Mouse (Mus musculus) urinary bladder, postnatal 36 days (tissue): ENCODE results near the gene Vkorc1.

Source experiments
- DNase-seq, 2 experiments: peaks; one replicate each; pipeline ENCODE4 v3.0.0; 2022; ENCODE audit warnings: low spot score in 2 of 2, mixed read lengths in 1 of 2

The Vkorc1 gene

DNA sequence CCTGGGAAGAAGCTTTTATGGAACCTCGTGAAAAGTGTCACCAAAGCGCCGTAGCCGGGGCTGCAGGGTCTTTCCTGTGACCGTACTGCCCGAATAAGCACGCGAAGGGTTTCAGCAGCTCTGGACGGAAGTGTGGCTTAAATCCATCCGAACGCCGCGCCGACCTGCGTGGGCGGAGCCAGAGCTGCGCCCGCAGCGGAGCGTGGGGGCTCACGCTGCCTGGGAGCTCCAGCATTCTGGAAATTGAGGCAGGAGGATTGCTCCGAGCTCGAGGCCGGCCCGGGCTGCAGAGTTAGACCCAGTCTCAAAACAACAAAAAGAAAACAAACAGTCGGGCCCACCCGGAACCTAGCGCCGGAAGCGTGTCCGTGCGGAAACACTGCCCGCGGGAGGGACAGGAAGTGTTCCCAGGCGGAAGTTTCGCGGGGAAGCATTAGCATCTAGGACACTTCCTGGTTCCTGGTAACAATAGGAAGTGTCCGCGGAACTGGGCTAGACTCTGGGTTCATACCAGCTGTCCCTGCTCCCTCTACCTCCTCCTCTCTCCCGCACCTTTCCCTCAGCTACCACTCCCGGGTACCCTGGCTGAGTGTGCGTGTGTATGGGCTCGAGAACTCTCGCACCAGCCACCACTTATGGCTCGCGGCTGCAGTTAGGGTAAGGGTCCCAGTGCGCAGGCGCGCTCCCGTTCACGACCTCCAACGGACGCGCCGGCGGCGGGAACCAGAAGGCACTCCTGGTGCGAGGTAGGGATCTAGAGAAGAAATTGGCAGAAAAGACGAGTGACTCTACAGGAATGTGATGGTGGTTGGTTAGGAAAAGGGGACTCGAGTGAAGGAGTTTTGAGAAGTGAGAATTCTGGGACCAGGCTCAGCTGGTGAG is 18.7 kb downstream of the Vkorc1 start, which contains the start of gene Zfp668:
Zfp668 (minus strand) TSS at position 362 of the 882 bp plus-strand sequence.
- peak; percentile 82 to 89 for DNase-seq

DNA sequence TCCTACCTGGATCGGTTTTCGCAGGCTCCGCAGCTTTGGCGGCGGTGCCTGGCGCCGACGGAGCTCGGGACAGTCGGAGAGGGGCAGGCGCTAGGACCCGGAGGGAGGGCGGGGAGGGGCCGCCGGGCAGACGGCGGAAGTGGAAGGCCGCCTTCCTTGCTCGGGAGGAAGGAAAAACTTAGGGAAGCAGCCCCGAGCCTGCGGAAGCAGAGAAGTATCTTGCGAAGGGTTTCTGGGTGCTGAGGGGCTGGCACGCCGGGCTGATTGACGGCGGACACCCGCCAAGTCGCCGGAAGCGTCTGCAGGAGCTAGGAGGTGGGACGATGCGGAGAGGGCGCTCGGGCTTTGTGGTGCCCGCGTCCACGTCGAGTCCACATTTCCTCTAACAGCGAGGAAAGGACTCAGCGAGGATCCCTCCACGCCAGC is 19.4 kb downstream of the Vkorc1 start, which contains the start of gene Zfp646:
Zfp646 (plus strand) TSS at position 181 of the 426 bp plus-strand sequence.
- peak; percentile 70 to 75 for DNase-seq

DNA sequence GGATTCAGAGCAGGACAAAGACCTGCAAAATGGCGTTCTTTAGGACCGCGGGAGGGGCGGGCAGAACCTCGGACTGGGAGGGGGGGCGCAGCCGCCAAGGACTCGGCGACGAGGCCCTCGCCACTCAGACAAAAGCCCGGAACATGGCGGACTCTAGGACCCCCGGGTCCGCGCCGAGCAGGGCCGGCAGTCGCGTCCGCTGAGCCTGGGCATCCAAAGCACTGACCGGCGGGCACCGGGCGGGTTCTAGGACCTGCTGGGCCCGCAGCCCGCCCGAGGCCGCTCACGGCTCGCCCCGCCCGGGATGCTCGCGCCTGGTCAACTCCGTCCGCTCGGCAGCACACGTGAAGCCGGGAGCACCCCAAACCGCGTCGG is 19.8 kb downstream of the Vkorc1 start:
- peak; percentile 85 to 89 for DNase-seq

DNA sequence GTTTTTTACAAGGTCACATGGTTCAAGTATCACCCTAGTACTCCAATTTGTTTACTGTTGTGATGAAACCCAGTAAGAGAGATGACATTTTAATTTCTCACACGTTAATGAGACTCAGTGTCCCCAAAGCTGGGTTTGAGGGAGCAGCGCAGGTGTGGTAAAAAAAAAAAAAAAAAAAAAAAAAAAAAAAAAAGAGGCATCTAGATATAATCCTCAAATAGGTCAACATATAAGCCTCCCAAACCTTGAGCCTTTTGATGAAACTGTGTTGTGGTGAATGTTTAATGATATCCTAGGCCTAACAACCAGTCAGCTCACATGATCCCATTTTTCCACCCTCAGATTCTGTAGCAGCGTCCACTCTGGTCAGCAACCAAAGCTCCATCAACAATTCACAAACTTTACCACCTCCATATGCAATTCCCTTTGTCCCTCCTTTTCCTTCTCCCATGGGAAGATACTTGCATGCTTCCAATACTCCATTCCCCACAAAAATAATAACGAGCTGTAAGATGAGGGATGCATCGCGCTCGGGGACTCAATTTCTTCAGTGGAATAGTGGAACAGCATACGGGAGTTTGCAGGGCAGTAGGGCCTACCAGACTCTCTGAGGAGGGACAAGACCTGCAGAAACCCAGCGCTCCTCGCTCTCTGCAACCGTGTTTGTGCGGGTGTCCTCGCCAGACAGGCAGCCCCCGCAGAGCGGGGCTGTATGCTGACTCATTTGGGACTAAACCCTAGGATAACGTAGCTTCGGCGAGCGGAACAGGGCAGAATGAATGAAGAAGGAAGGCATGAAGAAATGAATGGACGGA is 20.4 kb downstream of the Vkorc1 start:
- no peak for DNase-seq

DNA sequence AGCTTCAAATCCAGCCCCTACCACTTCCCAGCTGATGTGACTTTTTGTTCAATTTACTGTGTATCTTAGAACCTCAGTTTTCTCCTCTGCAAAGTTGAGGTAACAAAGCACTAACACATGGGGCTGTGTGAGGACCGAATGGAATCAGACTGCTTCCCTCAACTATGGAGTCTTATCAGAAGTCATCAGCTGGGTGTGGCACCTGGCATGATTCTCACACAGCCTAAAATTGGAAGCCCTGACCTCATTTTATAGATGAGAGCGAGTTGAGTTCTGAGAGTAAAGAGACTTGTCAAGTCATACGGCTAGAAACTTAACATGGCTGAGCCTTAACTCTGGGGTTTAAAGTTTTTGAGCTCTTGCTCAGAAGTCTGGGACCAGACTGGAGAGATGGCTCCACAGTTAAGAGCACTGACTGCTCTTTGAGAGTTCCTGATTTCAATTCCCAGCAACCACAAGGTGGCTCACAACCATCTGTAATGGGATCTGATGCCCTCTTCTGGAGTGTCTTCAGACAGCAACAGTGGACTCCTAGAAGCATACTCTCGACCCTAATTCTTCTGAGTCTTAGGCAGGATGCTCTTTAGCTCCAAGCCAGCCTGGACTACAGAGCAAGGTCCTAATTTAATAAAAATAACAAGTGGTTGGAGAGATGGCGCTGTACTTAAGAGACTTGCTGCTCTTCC is 25.1 kb downstream of the Vkorc1 start:
- DNase-seq = no peak

DNA sequence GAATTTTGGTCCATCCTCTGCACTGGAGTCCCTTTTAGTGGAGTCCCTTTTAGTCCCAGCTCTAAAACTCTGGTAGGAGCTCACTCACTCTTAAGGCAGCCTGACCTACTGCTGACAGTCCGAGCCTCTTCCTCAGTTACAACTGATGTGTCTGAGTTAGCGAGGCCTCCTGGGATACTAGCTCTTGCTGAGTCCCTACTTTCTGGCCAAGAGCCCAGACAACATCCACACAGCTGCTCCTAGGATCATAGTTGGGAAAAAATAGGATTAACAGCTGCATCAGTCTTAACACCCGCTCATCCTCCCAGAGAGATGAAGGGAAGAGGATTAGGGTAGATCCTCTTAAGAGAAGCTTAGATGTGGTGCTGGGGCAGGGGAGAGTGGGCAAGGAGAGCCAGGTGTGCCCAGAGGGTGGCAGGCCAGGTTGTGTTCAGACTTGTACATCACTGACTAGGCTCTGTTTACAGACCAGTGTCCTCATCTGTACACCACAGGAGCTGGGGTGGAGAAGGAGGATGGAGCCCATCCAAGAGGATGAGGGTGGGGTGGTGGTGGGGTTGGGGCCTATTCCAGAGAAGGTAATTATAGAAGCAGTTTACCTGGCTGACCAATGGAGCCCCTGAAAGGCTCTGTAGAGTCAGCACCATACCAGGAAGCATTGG is 26.1 kb downstream of the Vkorc1 start:
- DNase-seq = no peak

DNA sequence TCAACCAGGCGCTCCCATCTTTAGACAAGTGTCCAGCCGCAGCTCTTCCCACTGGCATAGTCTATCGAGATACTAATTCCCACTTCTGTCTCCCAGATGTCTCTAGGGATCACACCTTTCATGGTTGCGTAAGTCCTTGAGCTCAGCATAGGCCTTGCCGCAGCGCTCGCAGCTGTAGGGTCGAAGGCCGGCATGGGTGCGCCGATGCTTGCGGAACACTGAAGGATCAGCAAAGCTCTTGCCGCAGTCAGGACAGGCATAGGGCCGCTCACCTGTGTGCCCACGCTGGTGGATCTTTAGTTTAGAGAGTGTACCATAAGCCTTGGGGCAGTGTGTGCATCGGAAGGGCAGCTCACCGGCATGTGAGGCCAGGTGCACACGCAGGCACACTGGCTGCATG is 27.8 kb downstream of the Vkorc1 start:
- no peak for DNase-seq

DNA sequence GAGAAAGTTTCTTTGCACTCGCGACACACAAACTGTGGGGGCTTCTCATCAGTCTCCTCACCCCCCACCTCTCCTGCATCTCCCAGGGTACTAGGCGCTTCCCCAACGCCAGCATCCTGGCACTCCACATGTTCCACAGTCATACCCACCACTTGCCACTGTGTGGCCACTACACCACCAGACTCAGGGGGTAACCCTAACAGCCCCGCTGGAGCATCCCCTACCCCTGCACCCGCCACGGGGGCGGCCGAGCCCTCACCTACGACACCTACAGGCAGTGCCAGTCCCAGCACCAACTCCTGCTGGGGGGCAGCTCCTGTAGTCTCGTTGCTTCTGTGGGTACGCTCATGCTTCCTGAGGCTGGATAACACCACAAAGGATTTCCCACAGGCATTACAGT is 29.0 kb downstream of the Vkorc1 start:
- DNase-seq = no peak

DNA sequence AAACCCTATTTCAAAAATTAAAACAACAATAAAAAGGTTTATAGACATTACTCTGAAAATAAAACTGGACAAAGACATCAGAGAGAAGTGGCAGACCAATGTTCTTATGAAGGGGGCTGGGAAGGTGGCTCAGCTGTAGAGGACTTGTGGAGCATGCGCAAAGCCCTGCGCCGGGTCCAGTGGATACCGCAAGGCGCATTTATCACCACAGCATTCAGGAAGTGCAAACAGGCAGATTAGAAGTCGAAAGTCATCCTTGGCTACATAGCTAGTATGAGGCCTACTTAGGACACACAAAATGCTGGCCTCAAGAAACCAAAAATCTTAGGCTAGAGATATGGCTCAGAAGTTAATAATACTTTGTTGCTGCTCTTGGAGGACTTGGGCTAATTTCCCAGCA is 37.2 kb downstream of the Vkorc1 start:
- no peak for DNase-seq

DNA sequence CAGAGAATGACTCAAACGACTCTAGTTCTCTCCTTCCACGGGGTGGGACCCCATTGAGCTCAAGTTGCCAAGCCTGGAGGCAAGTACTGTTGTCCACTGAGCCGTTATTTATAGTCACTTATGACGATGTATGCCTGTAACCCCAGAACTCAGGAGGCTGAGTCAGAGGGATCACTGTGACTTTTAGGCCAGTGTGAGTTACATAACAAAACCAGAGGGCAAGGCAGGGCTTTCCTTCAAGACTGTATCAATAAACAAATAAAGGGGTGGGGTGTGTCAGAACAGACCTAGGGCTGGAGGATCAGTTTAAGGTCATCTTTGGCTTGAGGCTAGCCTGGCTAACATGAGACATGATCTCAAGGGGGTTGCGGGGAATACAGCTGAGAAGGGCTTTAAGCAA is 44.5 kb downstream of the Vkorc1 start:
- peak; percentile 20 to 25 for DNase-seq

DNA sequence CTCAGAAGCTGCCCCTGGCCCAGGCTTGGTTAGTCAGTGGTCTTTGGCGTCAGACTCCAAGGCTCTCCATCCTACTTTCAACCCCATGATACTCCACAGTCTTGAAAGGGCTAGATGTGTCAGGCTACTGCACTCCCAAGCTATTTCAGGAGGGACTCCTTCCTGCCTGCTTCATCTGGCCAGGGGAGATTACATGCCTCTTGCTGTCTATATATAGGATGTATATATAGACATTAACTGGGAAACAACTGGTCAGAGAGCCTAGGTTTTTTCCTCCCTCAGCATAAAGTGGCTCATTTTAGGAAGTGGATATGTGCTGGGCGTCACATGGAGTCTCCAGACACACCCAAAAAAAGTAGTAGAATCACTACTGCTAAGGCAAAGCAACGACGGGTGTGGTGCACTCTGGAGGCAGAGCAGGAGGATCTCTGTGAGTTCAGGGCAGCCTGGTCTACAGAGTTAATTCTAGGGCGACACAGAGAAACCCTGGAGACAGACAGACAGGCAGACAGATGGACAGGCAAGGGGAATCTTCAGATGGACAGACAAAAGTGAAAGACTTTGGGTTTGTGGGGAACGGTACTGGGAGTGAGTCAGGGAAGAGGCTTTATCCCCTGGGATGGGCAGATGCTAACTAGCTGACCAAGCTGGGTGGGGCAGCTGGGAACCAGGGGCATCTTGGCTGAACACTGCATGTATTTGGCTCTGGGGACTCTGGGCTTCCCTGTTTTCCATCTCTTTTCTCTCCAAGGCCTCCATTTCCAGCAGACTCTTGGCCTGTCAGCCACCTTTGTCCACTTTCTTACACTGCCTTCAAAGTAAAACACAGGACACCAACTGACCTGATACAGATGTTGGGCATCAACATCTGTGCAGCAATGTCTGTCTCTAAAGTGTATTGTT is 45.2 kb downstream of the Vkorc1 start:
- DNase-seq = peak in 1 of 2 experiments; percentile 12
